Mouse (Mus musculus) hindbrain, embryonic 10.5 days (tissue): ENCODE results near the gene Frzb. TPM values are rescaled to one million over a fixed set of nuclear protein-coding genes. Genes with fewer than 3 reads are reported as not detected.

ENCODE experiments used
- polyA plus RNA-seq: library from polyadenylated mRNA; unstranded; fragments of >200 nt; fragmentation: Nextera tagmentation; extraction: Ambion mirVana; gene quantifications from 2 replicates; pipeline ENCODE4 v1.2.1, GENCODE M21; 2016

Gene Frzb
- polyA plus RNA-seq, 1 experiment from 2014 or later = 30.2 TPM

Other genes starting within 250 kb of the Frzb start
- gene Prdx6b, start 155.2 kb downstream of the Frzb start, polyA plus RNA-seq = not detected in 2 replicates
- gene Dnajc10, start 132.2 kb downstream of the Frzb start, polyA plus RNA-seq = 74.3 and 83.8 TPM in 2 replicates
- gene Nckap1, start 133.8 kb upstream of the Frzb start, polyA plus RNA-seq = 67.0 and 68.3 TPM in 2 replicates
- 14.3 and 15.2 TPM in 2 replicates for gene Dusp19, start 169.4 kb upstream of the Frzb start, polyA plus RNA-seq
- 70.7 and 71.2 TPM in 2 replicates for gene Nup35, start 169.6 kb upstream of the Frzb start, polyA plus RNA-seq